Mouse (Mus musculus) heart, adult 2 months (tissue): ENCODE data around the gene Crip2. TPM values are rescaled to one million over a fixed set of nuclear protein-coding genes. Genes with fewer than 3 reads are reported as not detected.

Source experiments
- DNase-seq, 2 experiments: peaks; one replicate each; pipeline ENCODE4 v3.0.0; 2021
- H3K27ac ChIP-seq: fragments of 200-600 bp; 2 replicates; pipeline ENCODE4 v1.8.1; 2022
- H3K27me3 ChIP-seq: fragments of 200-500 bp; 2 replicates; pipeline ENCODE4 v1.6.1; 2012; ENCODE audit warnings: mild to moderate bottlenecking, low read length, inconsistent platforms, mixed read lengths; ENCODE audit not compliant: control insufficient read depth, insufficient read depth
- H3K36me3 ChIP-seq: fragments of 200-500 bp; 2 replicates; pipeline ENCODE4 v1.6.1; 2012; ENCODE audit warnings: low read length, inconsistent platforms; ENCODE audit not compliant: control insufficient read depth, insufficient read depth
- H3K4me1 ChIP-seq: fragments of 200-500 bp; 2 replicates; pipeline ENCODE4 v1.6.1; 2011; ENCODE audit warnings: low read length; ENCODE audit not compliant: control insufficient read depth, insufficient read depth
- H3K4me3 ChIP-seq: fragments of 200-600 bp; 2 replicates; pipeline ENCODE4 v1.8.1; 2022
- H3K79me2 ChIP-seq: fragments of 200-500 bp; replicated peaks from 2 replicates; pipeline ENCODE4 v1.6.1; 2012; ENCODE audit warnings: mild to moderate bottlenecking, inconsistent platforms, low read length, moderate library complexity, mixed read lengths; ENCODE audit not compliant: control insufficient read depth, insufficient read depth
- H3K9ac ChIP-seq: fragments of 200-500 bp; 2 replicates; pipeline ENCODE4 v1.6.1; 2012; ENCODE audit warnings: low read depth, mild to moderate bottlenecking, control low read depth, inconsistent platforms, low read length, mixed read lengths
- CTCF ChIP-seq: fragments of 200-600 bp; IDR thresholded peaks from 2 replicates; pipeline ENCODE4 v1.8.1; 2022; ENCODE audit warnings: antibody characterized with exemption, mild to moderate bottlenecking, moderate library complexity
- EP300 ChIP-seq: fragments of 200-500 bp; IDR thresholded peaks from 2 replicates; pipeline ENCODE4 v1.6.1; 2011; ENCODE audit warnings: low read depth, low read length, control low read depth; ENCODE audit not compliant: insufficient read depth
- POLR2A ChIP-seq: fragments of 200-500 bp; IDR thresholded peaks from 2 replicates; pipeline ENCODE4 v1.6.1; 2011; ENCODE audit warnings: mild to moderate bottlenecking, low read depth, low read length, control low read depth; ENCODE audit not compliant: insufficient read depth
- WGBS: fragments of 180-500 bp; shearing (Covaris S2); methylation state at CpG from one replicate; pipeline ENCODE4 v1.1.7; 2018; 5-methylcytosine and 5-hydroxymethylcytosine counted together
- intact Hi-C: fragments of 180-260 bp; cut with DNase I; formaldehyde crosslinking; loops from one replicate; pipeline ENCODE4 v1.15.1; 2025
- long read RNA-seq: library from polyadenylated mRNA; stranded (forward); transcript quantifications from one replicate; pipeline ENCODE4 v2.0.0, GENCODE M21; 2021
- polyA plus RNA-seq: library from polyadenylated mRNA; depleted of rRNA; stranded (reverse); fragments of >200 nt; gene quantifications from 2 replicates; pipeline ENCODE4 v1.2.3, GENCODE M21; 2012; rRNA removed
- total RNA-seq, 2 experiments: library from RNA; stranded (reverse); gene quantifications; 2 replicates each; pipeline ENCODE4 v1.2.3; 2021

Crip2 gene
- 1,000 to 10,000 TPM; 1,390 to 1,660 TPM for total RNA-seq
- 3,159 and 3,188 TPM in 2 replicates for polyA plus RNA-seq
- long read RNA-seq, transcript Crip2-202 (7 exons, 772 nt): minor isoform, 13 of 1,906 reads
- long read RNA-seq, transcript Crip2-203 (6 exons, 647 nt): minor isoform, 12 of 1,906 reads
- long read RNA-seq, transcript Crip2-206 (7 exons, 864 nt): minor isoform, 39 of 1,906 reads
- long read RNA-seq, transcript Crip2-201 (7 exons, 1,439 nt): major isoform, 1,740 of 1,906 reads
- long read RNA-seq, partial matches to known transcripts: 35 of 1,906 reads
- long read RNA-seq, other reads (novel, unspliced or antisense): 67 of 1,906 reads

DNA sequence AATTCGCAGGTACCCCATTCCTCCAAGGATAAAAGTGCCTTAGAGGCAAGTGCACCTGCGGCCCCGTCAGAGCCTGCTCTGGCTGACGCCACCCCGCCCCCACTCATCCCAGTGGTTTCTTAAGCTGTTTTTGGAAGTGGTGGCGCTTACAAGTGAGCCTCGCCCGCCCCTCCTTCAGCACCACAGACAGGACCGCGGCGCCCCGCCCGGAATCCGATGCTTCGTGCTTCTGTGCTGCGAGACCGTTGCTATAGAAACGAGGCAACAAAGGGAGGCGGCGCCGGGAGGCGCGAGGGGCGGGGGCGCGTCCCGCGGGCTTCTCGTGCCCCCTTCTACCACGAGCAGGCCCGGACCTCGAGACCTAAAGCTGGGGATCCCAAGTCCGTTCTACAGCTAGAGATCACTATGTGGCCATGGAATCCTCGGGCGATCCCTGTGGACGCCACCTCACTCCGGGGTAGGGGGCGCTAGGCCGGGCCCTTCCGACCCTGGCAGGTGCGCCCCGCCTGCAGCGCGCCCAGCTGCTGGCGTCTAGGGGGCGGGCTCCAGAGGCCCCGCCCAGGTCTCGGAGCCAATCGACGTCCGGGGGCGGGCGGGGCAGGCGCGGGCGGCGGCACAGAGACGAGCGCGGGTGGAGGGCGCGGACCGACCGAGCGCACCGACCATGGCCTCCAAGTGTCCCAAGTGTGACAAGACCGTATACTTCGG lies at the start of gene Crip2:
Gene Crip2 (plus strand): TSS at position 329 of the 708 bp plus-strand sequence.
- intact Hi-C loops: loop anchor here (2.0 to 5.0 kb wide), 2 partner anchors 21 to 188 kb away; no protein-coding TSS in a partner anchor
- under 1% methylated on average over 68 of the region's 68 CpGs for WGBS
- TF ChIP-seq POLR2A (peak; percentile 97), EP300 (no peak; the same call in 1 of the 2 replicates), CTCF (peak; percentile 61)

DNA sequence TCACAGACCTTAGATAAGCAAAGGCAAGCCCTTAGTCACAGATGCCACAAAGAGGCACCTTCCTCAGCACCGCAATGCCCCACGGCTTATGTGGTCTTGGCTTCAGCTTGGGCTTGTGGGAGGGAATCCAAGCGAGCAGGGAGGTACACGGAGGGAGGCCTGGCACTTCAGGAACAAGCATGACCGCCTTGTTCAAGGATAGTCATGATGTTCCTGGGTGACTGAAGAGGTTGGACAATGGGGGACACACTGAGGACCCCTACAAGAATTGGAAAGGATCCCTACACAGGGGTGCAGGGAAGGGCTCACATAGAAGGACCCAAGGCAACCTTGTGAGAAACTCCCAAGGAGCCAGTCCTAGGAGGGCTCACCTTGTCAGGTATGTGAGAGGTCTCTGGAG lies 43.0 kb upstream of the Crip2 start:
- WGBS: 72% methylated on average over 5 of the region's 5 CpGs
- no peak overlapping the region for H3K27ac ChIP-seq
- H3K4me1 ChIP-seq: peaks cover 9% of the 10 kb centered on the region
- H3K27me3 ChIP-seq: no peaks in the 10 kb centered on the region
- no peak overlapping the region for H3K9ac ChIP-seq
- H3K79me2 ChIP-seq: peaks cover 3% of the 10 kb centered on the region; the same call in 1 of the 2 replicates
- DNase-seq: no peak
- intact Hi-C loops: loop anchor here (1.0 kb wide), 1 partner anchor 22 kb away; no protein-coding TSS in a partner anchor
- TF ChIP-seq POLR2A: no peak
- TF ChIP-seq CTCF: no peak
- no peak for TF ChIP-seq EP300
- H3K36me3 ChIP-seq: no peaks in the 10 kb centered on the region
- no peak overlapping the region for H3K4me3 ChIP-seq

More for the DNA sequence above, at the start of gene Crip2:
- Histone ChIP-seq H3K9ac (peak within 1 kb of the TSS; percentile 99), H3K27ac (peak within 1 kb of the TSS; percentile 100), H3K4me3 (peak within 1 kb of the TSS; percentile 84), H3K36me3 (peaks cover 15% of the 10 kb centered on the region), H3K4me1 (peaks cover 22% of the 10 kb centered on the region), H3K79me2 (0 out of 2 replicates have a peak, but pooled peaks cover 1% of the 10 kb centered on the region), H3K27me3 (no peaks in the 10 kb centered on the region)
- peak; percentile 96 to 97 for DNase-seq

DNA sequence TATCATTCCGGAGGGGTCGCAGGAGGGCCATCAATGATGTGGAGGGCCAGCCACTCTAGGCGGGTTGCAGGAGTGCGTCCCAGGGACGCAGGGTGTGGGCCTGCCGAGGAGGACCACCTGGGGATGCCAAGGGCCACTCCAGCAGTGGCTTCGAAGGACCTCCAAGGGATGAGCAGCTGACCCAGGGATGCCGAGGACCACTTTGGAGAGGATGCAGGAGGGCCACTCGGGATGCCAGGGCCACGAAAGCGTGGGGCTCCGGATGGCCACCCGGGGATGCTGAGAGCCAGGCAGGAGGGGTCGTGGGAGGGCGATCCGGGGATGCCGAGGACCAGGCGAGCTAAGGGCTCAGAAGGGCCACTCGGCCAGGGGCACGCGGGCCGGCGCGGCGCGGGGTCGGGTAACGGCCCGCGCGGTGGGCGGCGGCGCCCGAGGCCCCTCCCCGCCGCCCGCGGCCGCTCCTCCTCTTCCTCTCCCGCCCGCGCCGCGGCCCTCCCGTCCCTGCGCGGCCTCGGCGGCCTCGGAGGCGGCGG lies 42.2 kb upstream of the Crip2 start, which contains the start of gene Mta1:
Gene Mta1 (plus strand): TSS at position 530 of the 533 bp plus-strand sequence.
- intact Hi-C loops: loop anchor here (1.0 kb wide), 1 partner anchor 23 kb away; no protein-coding TSS in a partner anchor
- DNase-seq: peak; percentile 76 to 78
- Histone ChIP-seq H3K9ac (peak within 1 kb of the TSS; percentile 99), H3K79me2 (peaks cover 6% of the 10 kb centered on the region), H3K36me3 (no peaks in the 10 kb centered on the region), H3K27me3 (no peaks in the 10 kb centered on the region), H3K4me3 (peak within 1 kb of the TSS; percentile 74), H3K27ac (peak within 1 kb of the TSS; percentile 79), H3K4me1 (peaks cover 12% of the 10 kb centered on the region)
- 2% methylated on average over 41 of the region's 53 CpGs for WGBS
- TF ChIP-seq POLR2A: no peak
- no peak for TF ChIP-seq CTCF
- TF ChIP-seq EP300: no peak

DNA sequence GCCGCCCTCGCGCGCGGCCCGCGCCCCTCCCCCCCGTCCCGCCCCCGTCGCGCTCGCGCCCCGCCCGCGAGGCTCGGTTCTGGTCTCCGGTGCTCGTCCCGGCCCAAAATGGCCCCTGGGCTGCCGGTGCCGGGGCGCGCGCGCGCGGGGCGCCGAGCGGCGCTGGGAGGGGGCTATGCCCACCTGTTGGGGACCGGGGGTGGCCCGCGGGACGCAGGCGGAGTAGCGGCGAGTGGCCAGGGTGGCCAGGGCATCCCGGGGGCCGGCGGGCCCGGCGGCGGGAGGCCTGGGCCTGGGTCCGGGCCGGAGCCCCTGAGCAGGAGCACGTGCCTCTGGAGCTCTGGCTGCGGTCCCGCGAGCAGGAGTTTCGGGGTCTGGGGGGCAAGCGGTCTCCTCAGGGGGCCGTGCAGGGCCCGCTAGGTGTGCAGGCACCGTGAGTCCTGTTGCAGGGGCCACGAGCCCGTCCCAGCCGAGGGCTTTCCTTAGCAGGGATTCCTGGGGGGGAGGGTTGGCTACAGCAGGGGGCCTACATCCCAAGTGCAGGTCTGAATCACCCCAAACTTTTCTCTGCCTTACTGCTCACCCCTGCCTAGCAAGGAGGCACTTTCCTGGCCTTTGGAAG lies 41.4 kb upstream of the Crip2 start:
- Histone ChIP-seq H3K27me3 (no peaks in the 10 kb centered on the region), H3K4me1 (peaks cover 12% of the 10 kb centered on the region), H3K36me3 (no peaks in the 10 kb centered on the region), H3K79me2 (peaks cover 6% of the 10 kb centered on the region), H3K9ac (peak overlapping the region; percentile 98), H3K27ac (peak overlapping the region; percentile 79), H3K4me3 (peak overlapping the region; percentile 74)
- TF ChIP-seq POLR2A: no peak
- peak; percentile 49 to 54 for DNase-seq
- WGBS: 1% methylated on average over 52 of the region's 60 CpGs
- intact Hi-C loops: no loop called here

DNA sequence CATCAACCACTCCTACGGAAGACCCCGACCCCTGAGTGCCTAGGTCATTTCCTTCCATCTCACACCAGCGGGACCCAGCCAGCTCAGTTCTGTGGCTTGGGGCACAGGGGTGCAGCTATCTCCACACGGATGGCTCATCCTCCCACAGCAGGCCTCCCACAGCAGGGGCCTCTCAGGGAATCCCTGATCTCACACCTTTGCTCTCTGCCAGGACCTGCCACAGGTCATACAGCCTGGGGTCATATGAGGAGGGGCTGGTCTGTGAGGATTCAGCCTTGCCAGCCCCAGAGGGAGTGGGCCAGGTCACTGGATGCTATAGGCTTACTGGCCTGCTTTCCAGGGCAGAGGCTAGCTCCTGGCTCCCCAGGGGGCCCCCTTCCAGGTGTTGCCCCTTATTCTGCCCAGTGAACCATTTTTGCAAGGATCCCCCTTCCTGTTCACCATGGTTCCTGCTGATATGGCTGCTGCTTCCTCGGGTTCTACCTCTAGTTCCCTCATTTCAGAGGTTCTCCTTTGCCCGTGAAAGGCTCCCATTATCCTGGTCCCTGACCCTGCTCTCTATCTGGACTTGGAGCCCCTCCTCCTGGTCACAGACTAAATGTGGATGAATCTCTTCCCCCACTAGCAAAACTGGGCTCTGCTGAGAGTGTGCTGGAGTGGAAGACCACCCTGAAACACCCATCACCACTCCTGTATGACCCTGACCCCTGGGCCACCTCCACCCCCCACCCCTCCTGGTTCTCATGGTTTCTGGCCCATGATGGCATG lies 40.4 kb upstream of the Crip2 start:
- Histone ChIP-seq H3K36me3 (no peaks in the 10 kb centered on the region), H3K27me3 (no peaks in the 10 kb centered on the region), H3K4me1 (peaks cover 14% of the 10 kb centered on the region), H3K4me3 (no peak overlapping the region), H3K27ac (no peak overlapping the region; the same call in 1 of the 2 replicates), H3K79me2 (peaks cover 10% of the 10 kb centered on the region), H3K9ac (peak overlapping the region; percentile 98)
- no peak for TF ChIP-seq POLR2A
- no peak for TF ChIP-seq CTCF
- TF ChIP-seq EP300: no peak
- 41% methylated on average over 6 of the region's 6 CpGs for WGBS
- DNase-seq: no peak
- intact Hi-C loops: loop anchor here (2.0 to 10.0 kb wide), 2 partner anchors 95 to 225 kb away; no protein-coding TSS in a partner anchor
